15 mouse cellular contexts compared by ENCODE assay signal in genomic region chr17:5914217-5914616, GRCm38 (mm10). TPM values are rescaled to one million over a fixed set of nuclear protein-coding genes. Genes with fewer than 3 reads are reported as not detected.
DNase-seq lines count a peak whose midpoint lies in the region; ATAC-seq and TF ChIP-seq lines count a peak whose summit lies in the region.
"Had no signal": no experiment of that assay in that cellular context is flagged by ENCODE, and none has a peak within 500 bp of the region (broad histone marks: within the 10 kb centered on the region; RNA-seq: fewer than 3 reads in every experiment).

No protein-coding gene starts in this region.

- peak; percentile 29 for DNase-seq in heart, adult 8-10 months (ENCODE audit: low spot score)
- no peak for DNase-seq in heart, postnatal 25 days (ENCODE audit: low spot score)
- DNase-seq in lung, postnatal 36 days: peak; percentile 23
- DNase-seq in lung, postnatal 0 days (ENCODE audit: low spot score): no peak
- DNase-seq in gastrocnemius, adult 2 months: peak; percentile 87
- no peak for DNase-seq in Muller cell, postnatal 12 days (ENCODE audit: inconsistent ontology term)
- DNase-seq: lung, postnatal 14 days had no signal

- H3K9me3 ChIP-seq in lung, postnatal 0 days (ENCODE audit: low read length): no peaks in the 10 kb centered on the region
- H3K9me3 ChIP-seq: embryonic facial prominence, embryonic 12.5 days; forebrain, embryonic 15.5 days; heart, embryonic 13.5 days; limb, embryonic 15.5 days; midbrain, embryonic 12.5 days had no signal

- no peaks in the 10 kb centered on the region for H3K27me3 ChIP-seq in lung, postnatal 0 days (replicated peaks; ENCODE audit: insufficient read depth, low read length)
- H3K27me3 ChIP-seq in myocyte (ENCODE audit: control insufficient read depth, insufficient read depth, insufficient read length): no peaks in the 10 kb centered on the region
- H3K27me3 ChIP-seq: embryonic facial prominence, embryonic 12.5 days; forebrain, embryonic 15.5 days; heart, embryonic 13.5 days; limb, embryonic 15.5 days; midbrain, embryonic 12.5 days had no signal

- no peak for TF ChIP-seq EP300 in lung, postnatal 0 days (IDR thresholded peaks at IDR 0.05)

- H3K27ac ChIP-seq in lung, postnatal 0 days (ENCODE audit: low read length): no peak overlapping the region
- peak overlapping the region; percentile 74 for H3K27ac ChIP-seq in gastrocnemius, adult 2 months
- H3K27ac ChIP-seq: embryonic facial prominence, embryonic 12.5 days; forebrain, embryonic 15.5 days; heart, embryonic 13.5 days; limb, embryonic 15.5 days; midbrain, embryonic 12.5 days had no signal

- WGBS in lung, postnatal 0 days: 75% methylated on average over 5 of the region's 5 CpGs

- H3K9ac ChIP-seq in lung, postnatal 0 days (replicated peaks; ENCODE audit: low read depth): no peak overlapping the region
- H3K9ac ChIP-seq: embryonic facial prominence, embryonic 12.5 days; forebrain, embryonic 15.5 days; heart, embryonic 13.5 days; limb, embryonic 15.5 days; midbrain, embryonic 12.5 days had no signal

- no peak overlapping the region for H3ac ChIP-seq in myocyte (ENCODE audit: control insufficient read depth, insufficient read length)

- TF ChIP-seq POLR2A in myocyte (IDR thresholded peaks at IDR 0.05; ENCODE audit: insufficient read length, low read depth): no peak

- intact Hi-C loops in heart, postnatal 25 days (cut with DNase I): no loop called here
- intact Hi-C loops in gastrocnemius, adult 2 months (cut with DNase I): no loop called here

- H3K79me2 ChIP-seq in myocyte (ENCODE audit: control insufficient read depth, insufficient read depth): no peaks in the 10 kb centered on the region

- no peak overlapping the region for H3K4me3 ChIP-seq in lung, postnatal 0 days (ENCODE audit: low read depth, low read length)
- no peak overlapping the region for H3K4me3 ChIP-seq in gastrocnemius, adult 2 months
- H3K4me3 ChIP-seq in myocyte: no peak overlapping the region
- H3K4me3 ChIP-seq: embryonic facial prominence, embryonic 12.5 days; forebrain, embryonic 15.5 days; heart, embryonic 13.5 days; limb, embryonic 15.5 days; midbrain, embryonic 12.5 days had no signal

- ATAC-seq in lung, postnatal 0 days: no peak
- no peak for ATAC-seq in activated CD4-positive, CD25-positive, alpha-beta regulatory T cell, adult 4 months
- ATAC-seq: forebrain, embryonic 15.5 days; hindbrain, embryonic 16.5 days had no signal

- TF ChIP-seq CTCF in lung, postnatal 0 days (IDR thresholded peaks at IDR 0.05): no peak
- TF ChIP-seq CTCF in gastrocnemius, adult 2 months (IDR thresholded peaks at IDR 0.05): no peak

- H3K4me1 ChIP-seq in lung, postnatal 0 days (ENCODE audit: insufficient read depth, low read depth, low read length): no peaks in the 10 kb centered on the region
- H3K4me1 ChIP-seq: embryonic facial prominence, embryonic 12.5 days; forebrain, embryonic 15.5 days; heart, embryonic 13.5 days; midbrain, embryonic 12.5 days had no signal

- H3K36me3 ChIP-seq in lung, postnatal 0 days (ENCODE audit: insufficient read depth, low read length): peaks cover 12% of the 10 kb centered on the region
- H3K36me3 ChIP-seq in myocyte (ENCODE audit: control insufficient read depth, insufficient read depth): peaks cover 21% of the 10 kb centered on the region
- H3K36me3 ChIP-seq: forebrain, embryonic 15.5 days had no signal

- H3K4me2 ChIP-seq in lung, postnatal 0 days (replicated peaks; ENCODE audit: low read depth, low read length): no peak overlapping the region
- no peak overlapping the region for H3K4me2 ChIP-seq in myocyte (ENCODE audit: low read depth)
- H3K4me2 ChIP-seq: embryonic facial prominence, embryonic 12.5 days; forebrain, embryonic 15.5 days; heart, embryonic 13.5 days; limb, embryonic 15.5 days; midbrain, embryonic 12.5 days had no signal

TF ChIP-seq in myocyte, 11 proteins besides CTCF, POLR2A, EP300 and RAD21:
- TF ChIP-seq REST (IDR thresholded peaks at IDR 0.05; ENCODE audit: insufficient read depth, insufficient read length) (peak; percentile 24), CEBPB (IDR thresholded peaks at IDR 0.05; ENCODE audit: insufficient read depth, poor library complexity, severe bottlenecking) (no peak), TCF12 (IDR thresholded peaks at IDR 0.05; ENCODE audit: insufficient read depth, poor library complexity, severe bottlenecking) (no peak), E2F4 (IDR thresholded peaks at IDR 0.05; ENCODE audit: insufficient read depth) (no peak), SRF (IDR thresholded peaks at IDR 0.05; ENCODE audit: control insufficient read depth, insufficient read length, low read depth) (no peak)
TF ChIP-seq in myocyte: peak in this region for 1.

RNA-seq across cellular contexts. Expression of gene Synj2, which starts 26.9 kb away (rescaled TPM):
- 10 to 100 TPM; 59.2 to 67.8 (median 64.1) TPM for total RNA-seq in heart, adult 8-10 months (2022)
- total RNA-seq in heart, postnatal 25 days (2021): 10 to 100 TPM; 41.6 to 48.5 TPM
- 1.8 and 2.1 TPM in 2 replicates for polyA plus RNA-seq in lung, postnatal 0 days (2015; fragmentation: Nextera tagmentation; extraction: Ambion mirVana)
- total RNA-seq in gastrocnemius, adult 2 months (2021): 10 to 100 TPM; 26.3 to 36.9 TPM
- 32.1 TPM for polyA plus RNA-seq in myocyte (2012; fragmentation: generic; extraction: Trizol)
- polyA plus RNA-seq in activated CD4-positive, CD25-positive, alpha-beta regulatory T cell, adult 4 months (2017; shearing (Covaris generic)): 10 to 100 TPM; 12.6 to 13.3 TPM

Comparison
In these comparisons a context has a peak if more than half of its experiments do, and no peak if none do; other contexts are left out.
1. DNase-seq: peak in heart, adult 8-10 months (single experiment), lung, postnatal 36 days (single experiment) and gastrocnemius, adult 2 months (single experiment); none in heart, postnatal 25 days (single experiment), lung, postnatal 0 days (single experiment) and Muller cell, postnatal 12 days (single experiment).